Mouse (Mus musculus) embryonic facial prominence, embryonic 12.5 days (tissue): ENCODE results near the gene Slc22a4. TPM values are rescaled to one million over a fixed set of nuclear protein-coding genes. Genes with fewer than 3 reads are reported as not detected.
"Not testable (repeated sequence)": the region's sequence is repeated elsewhere in the genome, so short reads cannot be mapped to it uniquely, and the experiment has no call there.

Experiments used
- ATAC-seq: fragments of 200-750 bp; cut with Nextera tagmentation; 2 replicates; pipeline ENCODE4 v1.8.0; 2017; ENCODE audit not compliant: insufficient number of reproducible peaks, insufficient read depth, low FRiP score, low TSS enrichment
- H3K27ac ChIP-seq: fragments of 300-500 bp; sonication (generic); 2 replicates; pipeline ENCODE4 v1.5.1; 2016; ENCODE audit warnings: mild to moderate bottlenecking
- H3K27me3 ChIP-seq: fragments of 300-500 bp; sonication (generic); 2 replicates; pipeline ENCODE4 v1.6.1; 2016; ENCODE audit warnings: mild to moderate bottlenecking, moderate library complexity
- H3K36me3 ChIP-seq: fragments of 300-500 bp; sonication (generic); 2 replicates; pipeline ENCODE4 v1.6.1; 2016; ENCODE audit warnings: mild to moderate bottlenecking
- H3K4me1 ChIP-seq: fragments of 300-500 bp; sonication (generic); 2 replicates; pipeline ENCODE4 v1.6.1; 2016
- H3K4me2 ChIP-seq: fragments of 300-500 bp; sonication (generic); replicated peaks from 2 replicates; pipeline ENCODE4 v1.6.1; 2016; ENCODE audit warnings: mild to moderate bottlenecking, moderate library complexity
- H3K4me3 ChIP-seq: fragments of 300-500 bp; sonication (generic); 2 replicates; pipeline ENCODE4 v1.5.1; 2016; ENCODE audit warnings: mild to moderate bottlenecking
- H3K9ac ChIP-seq: fragments of 300-500 bp; sonication (generic); 2 replicates; pipeline ENCODE4 v1.6.1; 2016; ENCODE audit warnings: mild to moderate bottlenecking, moderate library complexity
- H3K9me3 ChIP-seq: fragments of 300-500 bp; sonication (generic); 2 replicates; pipeline ENCODE4 v1.6.1; 2016; ENCODE audit warnings: mild to moderate bottlenecking, moderate library complexity
- WGBS: fragments of 180-500 bp; shearing (Covaris S2); methylation state at CpG from one replicate; pipeline ENCODE4 v1.1.7; 2016; 5-methylcytosine and 5-hydroxymethylcytosine counted together
- polyA plus RNA-seq: library from polyadenylated mRNA; unstranded; fragments of >200 nt; fragmentation: Nextera tagmentation; extraction: Ambion mirVana; gene quantifications from 2 replicates; pipeline ENCODE4 v1.2.1, GENCODE M21; 2016

The Slc22a4 gene
- polyA plus RNA-seq, 1 experiment from 2014 or later, result 2.9 TPM

GRCm38 (mm10) chr11:54054257-54054656 lies 26.4 kb upstream of the Slc22a4 start:
- ATAC-seq, result no peak
- Histone ChIP-seq H3K27ac (no peak overlapping the region), H3K4me1 (peaks cover 35% of the 10 kb centered on the region), H3K36me3 (peaks cover 39% of the 10 kb centered on the region), H3K9me3 (no peaks in the 10 kb centered on the region), H3K4me3 (no peak overlapping the region), H3K4me2 (no peak overlapping the region), H3K9ac (no peak overlapping the region), H3K27me3 (no peaks in the 10 kb centered on the region)
- WGBS, result 33% methylated on average over 6 of the region's 6 CpGs

DNA sequence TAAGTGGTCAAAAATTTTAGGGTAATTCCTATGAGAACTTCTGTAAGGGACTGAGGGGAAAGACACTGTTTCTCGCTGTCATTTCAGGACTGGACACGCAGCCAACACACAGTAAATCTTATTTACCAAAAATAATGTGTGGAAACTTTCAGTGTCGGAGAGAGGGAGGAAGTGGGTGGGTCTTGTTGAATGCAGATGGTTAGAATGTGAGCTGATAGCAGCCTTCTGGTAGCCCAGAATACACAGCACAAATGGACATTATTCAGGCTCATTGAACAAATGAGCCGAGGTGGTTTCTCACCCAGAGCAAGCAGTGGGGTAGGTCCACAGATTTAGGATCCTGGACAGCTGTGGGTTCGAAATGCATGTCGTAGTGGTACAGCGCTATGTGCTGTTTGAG lies 25.2 kb upstream of the Slc22a4 start:
- no peak overlapping the region for H3K4me2 ChIP-seq
- H3K9ac ChIP-seq, result no peak overlapping the region
- H3K36me3 ChIP-seq, result peaks cover 37% of the 10 kb centered on the region
- WGBS, result 86% methylated on average over 7 of the region's 7 CpGs
- ATAC-seq, result no peak
- peaks cover 23% of the 10 kb centered on the region for H3K4me1 ChIP-seq
- H3K9me3 ChIP-seq, result no peaks in the 10 kb centered on the region
- no peak overlapping the region for H3K4me3 ChIP-seq
- H3K27ac ChIP-seq, result no peak overlapping the region
- H3K27me3 ChIP-seq, result no peaks in the 10 kb centered on the region

GRCm38 (mm10) chr11:54052128-54052527 lies 24.2 kb upstream of the Slc22a4 start:
- H3K9me3 ChIP-seq, result no peaks in the 10 kb centered on the region
- no peak overlapping the region for H3K27ac ChIP-seq
- WGBS, result 90% methylated on average over 5 of the region's 5 CpGs
- H3K36me3 ChIP-seq, result peaks cover 37% of the 10 kb centered on the region
- H3K4me2 ChIP-seq, result no peak overlapping the region
- H3K27me3 ChIP-seq, result no peaks in the 10 kb centered on the region
- no peak overlapping the region for H3K4me3 ChIP-seq
- ATAC-seq, result no peak
- no peak overlapping the region for H3K9ac ChIP-seq
- H3K4me1 ChIP-seq, result peaks cover 14% of the 10 kb centered on the region

- H3K27ac ChIP-seq, result no peak overlapping the region
- ATAC-seq, result no peak
- H3K9me3 ChIP-seq, result no peaks in the 10 kb centered on the region
- peaks cover 35% of the 10 kb centered on the region for H3K36me3 ChIP-seq
- no peaks in the 10 kb centered on the region for H3K27me3 ChIP-seq
- no peak overlapping the region for H3K4me3 ChIP-seq
- H3K4me1 ChIP-seq, result peaks cover 4% of the 10 kb centered on the region
- no peak overlapping the region for H3K4me2 ChIP-seq
- WGBS, result 84% methylated on average over 7 of the region's 7 CpGs
- no peak overlapping the region for H3K9ac ChIP-seq
These were observed 23.3 kb upstream of the Slc22a4 start for GRCm38 (mm10) chr11:54051161-54051560.

DNA sequence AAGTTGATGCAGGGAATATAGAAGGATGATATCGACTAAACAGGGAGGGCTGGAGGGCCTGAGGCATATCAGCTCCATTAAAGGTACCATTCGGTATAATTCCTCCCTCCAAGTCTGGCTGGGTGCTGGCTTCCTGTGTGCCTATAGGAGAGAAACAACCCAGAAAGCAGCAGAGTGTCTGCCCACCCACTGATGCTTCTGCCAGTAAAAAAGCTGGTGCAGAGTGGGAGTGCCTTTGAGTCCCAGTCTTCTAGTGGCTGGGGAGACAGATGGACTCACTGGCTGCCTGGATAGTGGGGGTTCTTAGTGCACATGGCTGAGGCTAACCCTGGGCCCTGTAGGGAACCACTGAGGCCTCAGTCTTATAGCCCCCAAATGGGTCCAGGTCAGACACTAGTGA lies 22.3 kb upstream of the Slc22a4 start:
- H3K4me3 ChIP-seq, result no peak overlapping the region
- no peaks in the 10 kb centered on the region for H3K4me1 ChIP-seq
- peak overlapping the region; percentile 13; the same call in 1 of the 2 replicates for H3K27ac ChIP-seq
- ATAC-seq, result no peak
- peaks cover 26% of the 10 kb centered on the region for H3K36me3 ChIP-seq
- no peak overlapping the region for H3K9ac ChIP-seq
- no peaks in the 10 kb centered on the region for H3K9me3 ChIP-seq
- WGBS, result 52% methylated on average over 2 of the region's 2 CpGs
- H3K4me2 ChIP-seq, result no peak overlapping the region
- H3K27me3 ChIP-seq, result no peaks in the 10 kb centered on the region

DNA sequence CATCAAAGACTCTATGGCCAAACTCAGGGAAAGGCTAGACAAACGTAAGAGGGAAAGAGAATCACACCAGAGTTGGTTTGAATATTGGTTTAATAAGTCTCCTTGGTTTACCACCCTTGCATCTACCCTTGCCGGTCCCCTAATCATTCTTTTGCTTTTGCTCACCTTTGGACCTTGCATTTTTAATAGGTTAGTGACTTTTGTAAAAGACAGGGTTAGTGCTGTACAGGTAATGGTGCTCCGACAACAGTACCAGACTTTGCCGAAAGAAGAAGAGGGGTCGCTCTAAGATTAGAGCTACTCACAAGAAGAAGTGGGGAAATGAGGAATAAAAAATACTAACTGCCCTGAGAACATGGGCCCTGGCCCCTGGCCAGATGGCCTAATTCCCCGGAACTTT lies 12.8 kb upstream of the Slc22a4 start:
- Histone ChIP-seq H3K9ac (no peak overlapping the region), H3K4me2 (no peak overlapping the region), H3K4me1 (no peaks in the 10 kb centered on the region), H3K27ac (no peak overlapping the region), H3K9me3 (no peaks in the 10 kb centered on the region), H3K4me3 (no peak overlapping the region), H3K36me3 (no peaks in the 10 kb centered on the region), H3K27me3 (no peaks in the 10 kb centered on the region)
- ATAC-seq, result no peak
- WGBS, result 92% methylated on average over 6 of the region's 6 CpGs

DNA sequence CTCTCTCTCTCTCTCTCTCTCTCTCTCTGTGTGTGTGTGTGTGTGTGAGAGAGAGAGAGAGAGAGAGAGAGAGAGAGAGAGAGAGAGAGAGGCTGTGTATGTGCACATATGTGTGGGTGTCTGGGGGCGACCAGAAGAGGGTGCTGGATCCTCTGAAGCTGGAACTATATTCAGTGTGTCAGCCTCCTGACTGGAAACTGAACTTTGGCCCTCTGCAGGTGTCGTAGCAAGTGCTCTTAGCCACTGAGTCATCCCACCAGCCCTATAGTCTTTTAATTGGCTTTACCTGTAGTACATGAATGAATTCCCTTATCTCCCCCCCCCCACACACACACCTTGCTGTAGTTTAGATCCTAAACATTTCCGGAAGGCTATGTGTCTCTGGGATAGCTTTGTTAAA lies 5.0 kb upstream of the Slc22a4 start:
- not testable (repeated sequence) for H3K36me3 ChIP-seq, H3K4me1 ChIP-seq, ATAC-seq, H3K27ac ChIP-seq, H3K9me3 ChIP-seq, H3K9ac ChIP-seq, H3K27me3 ChIP-seq, H3K4me3 ChIP-seq, H3K4me2 ChIP-seq
- WGBS, result 94% methylated on average over 1 of the region's 3 CpGs

DNA sequence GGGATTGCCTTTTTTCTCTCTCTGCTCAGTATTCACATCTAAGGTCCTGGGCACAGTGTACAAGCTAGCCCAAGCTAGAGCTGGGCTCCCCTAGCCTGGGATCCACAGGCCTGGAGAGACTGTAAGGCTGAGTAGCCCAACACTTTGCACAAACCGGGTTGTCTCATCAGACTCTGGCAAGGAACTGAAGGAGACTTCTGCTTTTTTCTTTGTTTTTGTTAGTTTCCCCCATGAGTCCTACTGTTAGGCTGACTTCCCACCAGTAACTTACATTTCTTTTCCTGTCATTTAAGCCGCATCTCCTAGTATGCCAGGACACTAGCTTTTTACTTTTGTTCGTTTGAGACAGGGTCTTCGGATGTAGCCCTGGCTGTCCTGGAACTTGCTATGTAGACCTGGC lies 1.1 kb upstream of the Slc22a4 start:
- Histone ChIP-seq H3K27ac (no peak overlapping the region), H3K36me3 (no peaks in the 10 kb centered on the region), H3K9ac (no peak overlapping the region), H3K9me3 (no peaks in the 10 kb centered on the region), H3K27me3 (peaks cover 23% of the 10 kb centered on the region), H3K4me1 (0 out of 2 replicates have a peak, but pooled peaks cover 6% of the 10 kb centered on the region), H3K4me2 (no peak overlapping the region), H3K4me3 (no peak overlapping the region)
- WGBS, result 72% methylated on average over 4 of the region's 4 CpGs
- no peak for ATAC-seq

- Histone ChIP-seq H3K27ac (no peak overlapping the region), H3K9ac (peak overlapping the region; percentile 58), H3K9me3 (no peaks in the 10 kb centered on the region), H3K4me1 (0 out of 2 replicates have a peak, but pooled peaks cover 6% of the 10 kb centered on the region), H3K4me2 (peak overlapping the region; percentile 87), H3K4me3 (peak overlapping the region; percentile 51), H3K36me3 (no peaks in the 10 kb centered on the region), H3K27me3 (peaks cover 23% of the 10 kb centered on the region)
- no peak for ATAC-seq
- WGBS, result 17% methylated on average over 31 of the region's 31 CpGs
These were observed 503 bp downstream of the Slc22a4 start for GRCm38 (mm10) chr11:54027131-54028043.

DNA sequence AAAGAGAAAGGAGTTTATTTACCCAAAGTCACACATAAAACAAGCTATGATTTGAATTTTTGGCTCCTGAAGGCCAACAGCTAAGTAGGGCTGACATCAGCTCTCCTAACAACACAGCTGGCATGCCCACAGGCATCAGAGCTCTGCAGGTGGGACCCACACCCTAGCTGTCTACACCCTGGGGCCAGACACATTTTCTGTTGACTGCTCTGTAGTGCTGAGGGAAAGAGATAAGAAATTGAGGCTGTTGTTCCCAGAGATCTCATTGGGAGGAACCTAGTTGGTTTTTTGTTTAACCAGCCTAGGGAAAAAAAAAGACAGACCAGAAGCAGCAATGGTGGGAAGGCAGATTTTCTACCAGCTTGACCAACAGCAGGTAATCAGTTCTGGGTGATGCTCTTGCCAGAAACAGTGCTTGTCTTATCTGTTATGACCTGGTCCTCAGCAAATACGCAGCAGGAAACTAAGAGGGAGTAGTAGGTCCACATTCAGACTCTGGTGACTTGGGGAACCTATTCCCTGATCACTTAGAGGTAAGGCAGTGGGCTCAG lies 1.3 kb downstream of the Slc22a4 start:
- Histone ChIP-seq H3K36me3 (no peaks in the 10 kb centered on the region), H3K4me1 (0 out of 2 replicates have a peak, but pooled peaks cover 6% of the 10 kb centered on the region), H3K27me3 (peaks cover 23% of the 10 kb centered on the region), H3K4me2 (no peak overlapping the region), H3K4me3 (no peak overlapping the region), H3K9ac (no peak overlapping the region), H3K9me3 (no peaks in the 10 kb centered on the region), H3K27ac (no peak overlapping the region)
- 64% methylated on average over 1 of the region's 1 CpGs for WGBS
- no peak for ATAC-seq

- Histone ChIP-seq H3K27me3 (0 out of 2 replicates have a peak, but pooled peaks cover 13% of the 10 kb centered on the region), H3K9ac (no peak overlapping the region), H3K36me3 (no peaks in the 10 kb centered on the region), H3K27ac (no peak overlapping the region), H3K4me2 (no peak overlapping the region), H3K9me3 (no peaks in the 10 kb centered on the region), H3K4me1 (no peaks in the 10 kb centered on the region), H3K4me3 (no peak overlapping the region)
- WGBS, result 80% methylated on average over 5 of the region's 5 CpGs
- ATAC-seq, result no peak
These were observed 6.3 kb downstream of the Slc22a4 start for GRCm38 (mm10) chr11:54021396-54022093.
